Mouse (Mus musculus): ENCODE measurements around the gene Dnal4. TPM values are rescaled to one million over a fixed set of nuclear protein-coding genes. Genes with fewer than 3 reads are reported as not detected.
A peak's percentile ranks its signal among the peaks of the same experiment; 100 is the strongest.

Gene Dnal4
- total RNA-seq, 1 experiment from 2014 or later: 23.1 TPM

- DNase-seq: no peak
These were observed 44.5 kb downstream of the Dnal4 start for GRCm38 (mm10) chr15:79733192-79733591.

GRCm38 (mm10) chr15:79731554-79731953 is 46.1 kb downstream of the Dnal4 start:
- DNase-seq: no peak

DNA sequence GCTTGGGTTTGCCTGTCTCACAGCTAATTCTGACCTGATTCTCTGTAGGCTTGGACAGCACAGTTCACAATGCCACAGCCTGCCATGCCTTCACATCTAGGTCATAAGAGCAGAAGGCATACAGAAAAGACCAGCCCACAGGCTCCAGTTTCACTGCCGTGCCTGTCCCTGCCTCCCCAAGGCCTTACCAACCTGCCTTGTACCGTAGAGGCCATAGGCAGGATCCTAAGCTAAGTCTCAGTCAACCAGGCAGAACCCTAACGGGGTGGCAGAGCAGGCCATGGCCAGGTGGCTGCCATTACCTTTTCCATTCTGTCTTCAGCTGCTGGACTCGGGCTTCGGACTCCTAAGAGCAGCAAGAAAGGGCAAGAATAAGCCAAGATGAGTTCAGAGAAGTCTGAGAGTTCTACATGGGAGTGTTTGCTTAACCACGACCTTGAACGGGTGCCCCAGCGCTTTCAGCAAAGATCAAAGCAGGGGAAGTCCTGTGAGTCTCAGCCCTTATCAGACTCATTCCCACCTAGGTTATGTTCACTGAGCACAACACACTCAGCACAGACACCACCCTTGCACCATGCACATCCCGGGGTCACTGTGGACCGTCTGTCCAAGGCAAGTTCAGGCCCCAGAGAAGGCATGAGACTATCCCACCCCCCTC is 48.8 kb downstream of the Dnal4 start:
- no peak for DNase-seq

DNA sequence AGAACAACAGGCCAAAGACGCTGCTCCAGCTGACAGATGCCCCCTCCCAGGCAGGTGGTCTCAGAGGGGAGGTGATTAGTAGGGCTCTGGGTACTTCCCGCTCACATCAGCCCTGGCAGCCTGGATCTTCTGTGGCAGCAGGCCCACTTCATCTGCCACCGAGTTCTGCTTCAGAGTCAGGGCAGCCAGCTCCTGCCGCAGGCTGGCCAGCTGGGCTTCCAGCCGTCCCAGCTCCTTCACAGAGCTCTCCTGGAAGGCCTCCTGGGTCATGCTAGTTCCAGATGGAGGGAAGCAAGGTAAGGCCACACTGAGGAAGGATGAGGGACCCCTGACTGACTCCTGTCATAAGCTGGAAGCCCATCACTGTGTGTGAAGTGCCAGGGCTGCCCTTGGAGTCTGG is 49.3 kb downstream of the Dnal4 start:
- DNase-seq: no peak

- no peak for DNase-seq
These were observed 49.8 kb downstream of the Dnal4 start for GRCm38 (mm10) chr15:79727840-79728239.

DNA sequence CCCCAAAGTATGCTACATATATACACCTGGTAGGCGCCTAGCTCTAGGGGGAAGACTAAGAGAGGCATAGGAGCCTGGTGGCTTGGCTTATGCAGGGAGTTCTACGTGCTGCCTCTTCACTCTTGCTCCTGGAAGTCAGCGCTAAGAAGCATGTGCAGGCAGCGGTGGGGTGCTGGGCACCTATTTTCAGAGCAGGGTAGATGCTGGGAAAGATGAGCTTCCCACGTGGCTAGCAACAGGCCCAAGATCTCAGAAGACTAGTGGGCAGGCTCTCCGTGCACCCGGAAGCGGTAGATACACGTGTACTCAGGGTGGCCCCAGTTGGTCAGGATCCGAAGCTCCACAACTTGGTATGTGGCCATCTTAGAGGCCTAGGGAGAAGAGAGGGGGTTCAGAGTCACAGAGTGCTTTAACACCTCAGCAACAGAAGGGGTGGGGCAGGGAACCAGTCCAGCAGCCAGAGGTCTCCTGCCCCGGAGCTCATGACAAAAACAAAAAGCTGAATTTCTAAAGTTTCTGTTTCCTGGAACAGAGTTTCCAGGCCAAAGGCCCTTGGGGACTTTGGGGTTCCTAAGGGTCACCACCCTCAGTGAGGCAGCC is 52.4 kb downstream of the Dnal4 start:
- no peak for DNase-seq

GRCm38 (mm10) chr15:79723439-79723838 is 54.2 kb downstream of the Dnal4 start:
- peak; percentile 25 for DNase-seq

DNA sequence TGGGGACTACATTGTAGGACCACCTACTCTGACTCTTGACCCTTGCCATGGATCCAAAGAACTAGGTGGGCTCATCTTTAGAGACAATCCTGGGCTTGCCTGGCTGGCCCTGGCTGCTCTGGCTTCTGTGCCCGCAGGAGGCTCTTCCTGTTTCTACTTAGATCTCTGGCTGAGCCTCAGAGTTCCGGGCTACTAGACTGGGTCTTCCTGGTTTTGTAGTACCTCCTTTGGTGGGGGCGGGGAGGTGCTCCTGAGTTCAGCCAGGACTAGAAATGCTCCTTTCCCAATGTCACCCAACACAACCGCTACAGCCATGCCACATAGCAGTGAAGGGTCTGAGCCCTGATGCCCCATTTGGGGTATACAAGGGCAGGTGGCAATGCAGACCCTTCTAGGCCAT is 56.9 kb downstream of the Dnal4 start:
- DNase-seq: no peak

DNA sequence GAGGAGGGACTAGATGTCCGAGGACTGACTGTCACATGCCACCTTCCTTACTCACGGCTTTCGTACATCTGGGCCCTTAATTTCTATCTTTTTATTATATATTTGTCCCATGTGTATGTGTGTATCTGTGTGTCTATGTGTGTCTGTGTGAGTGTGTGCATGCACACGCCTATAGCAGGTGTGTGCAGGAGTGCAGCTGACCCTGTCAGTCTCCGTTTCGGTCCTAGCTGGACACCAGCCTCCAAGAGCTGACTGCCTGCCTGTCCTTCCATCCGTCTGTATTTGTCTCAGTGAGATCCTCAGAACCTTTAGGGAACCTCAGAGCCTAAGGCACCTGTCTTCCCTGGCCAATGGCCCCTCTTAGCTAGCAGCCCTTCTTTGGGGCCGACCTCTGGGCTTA is 57.4 kb downstream of the Dnal4 start:
- DNase-seq: no peak

- DNase-seq: no peak
These were observed 60.9 kb downstream of the Dnal4 start for GRCm38 (mm10) chr15:79716710-79717109.

GRCm38 (mm10) chr15:79715646-79716045 is 62.0 kb downstream of the Dnal4 start:
- no peak for DNase-seq

Other genes starting within 250 kb of the Dnal4 start
- gene Ddx17, start 231.1 kb downstream of the Dnal4 start, total RNA-seq (2021): 331 and 385 TPM in 2 replicates
- gene Dmc1, start 172.7 kb downstream of the Dnal4 start, total RNA-seq (2021): 2.5 and 3.5 TPM in 2 replicates
- 2.9 and 4.1 TPM in 2 replicates for gene Fam227a, start 118.9 kb downstream of the Dnal4 start, total RNA-seq (2021)
- gene Cby1, start 118.7 kb downstream of the Dnal4 start, total RNA-seq (2021): 15.0 and 24.5 TPM in 2 replicates
- gene Tomm22, start 107.0 kb downstream of the Dnal4 start, total RNA-seq (2021): 82.7 and 113 TPM in 2 replicates
- gene Josd1, start 89.9 kb downstream of the Dnal4 start, total RNA-seq (2021): 26.8 and 27.9 TPM in 2 replicates
- 30.1 and 34.7 TPM in 2 replicates for gene Gtpbp1, start 87.0 kb downstream of the Dnal4 start, total RNA-seq (2021)
- 44.0 and 50.9 TPM in 2 replicates for gene Sun2, start 35.3 kb downstream of the Dnal4 start, total RNA-seq (2021)
- 4.6 and 6.8 TPM in 2 replicates for gene Nptxr, start 26.9 kb upstream of the Dnal4 start, total RNA-seq (2021)
- 1.7 and 2.6 TPM in 2 replicates for gene Npcd, start 56.4 kb upstream of the Dnal4 start, total RNA-seq (2021)
- 55.3 and 73.0 TPM in 2 replicates for gene Cbx6, start 56.8 kb upstream of the Dnal4 start, total RNA-seq (2021)
- gene Apobec3, start 113.8 kb upstream of the Dnal4 start, total RNA-seq (2021): 17.5 and 25.0 TPM in 2 replicates
- gene Cbx7, start 193.3 kb upstream of the Dnal4 start, total RNA-seq (2021): 15.7 and 22.4 TPM in 2 replicates
- 48.1 and 48.6 TPM in 2 replicates for gene Pdgfb, start 237.1 kb upstream of the Dnal4 start, total RNA-seq (2021)

All from adrenal gland, postnatal 25 days (tissue).